Mouse (Mus musculus) kidney, embryonic 15.5 days (tissue): ENCODE measurements at regions not wholly inside any gene's neighbourhood (a gene's known extent, or its start where the extent isn't known, plus 50 kb on each side); places are given as distances from the start of the nearest gene placed in this dataset.

Experiments used
- ATAC-seq: fragments of 200-750 bp; cut with Nextera tagmentation; replicated peaks from 2 replicates; pipeline ENCODE4 v1.8.0; 2017; ENCODE audit warnings: moderate TSS enrichment; ENCODE audit not compliant: low FRiP score
- H3K27ac ChIP-seq: fragments of 300-500 bp; sonication (generic); 2 replicates; pipeline ENCODE4 v1.5.1; 2015; ENCODE audit warnings: mild to moderate bottlenecking, inconsistent platforms
- H3K27me3 ChIP-seq: fragments of 300-500 bp; sonication (generic); 2 replicates; pipeline ENCODE4 v1.6.1; 2015; ENCODE audit warnings: inconsistent platforms
- H3K36me3 ChIP-seq: fragments of 300-500 bp; sonication (generic); 2 replicates; pipeline ENCODE4 v1.6.1; 2015; ENCODE audit warnings: inconsistent platforms
- H3K4me1 ChIP-seq: fragments of 300-500 bp; sonication (generic); 2 replicates; pipeline ENCODE4 v1.6.1; 2015; ENCODE audit warnings: inconsistent platforms
- H3K4me2 ChIP-seq: fragments of 300-500 bp; sonication (generic); 2 replicates; pipeline ENCODE4 v1.6.1; 2015; ENCODE audit warnings: moderate library complexity, mild to moderate bottlenecking, inconsistent platforms
- H3K4me3 ChIP-seq: fragments of 300-500 bp; sonication (generic); replicated peaks from 2 replicates; pipeline ENCODE4 v1.5.1; 2015; ENCODE audit warnings: mild to moderate bottlenecking, inconsistent platforms
- H3K9ac ChIP-seq: fragments of 300-500 bp; sonication (generic); 2 replicates; pipeline ENCODE4 v1.6.1; 2015; ENCODE audit warnings: mild to moderate bottlenecking, inconsistent platforms
- H3K9me3 ChIP-seq: fragments of 300-500 bp; sonication (generic); replicated peaks from 2 replicates; pipeline ENCODE4 v1.6.1; 2016; ENCODE audit warnings: inconsistent platforms
- WGBS: fragments of 180-500 bp; shearing (Covaris S2); methylation state at CpG from one replicate; pipeline ENCODE4 v1.1.7; 2015; ENCODE audit warnings: mixed read lengths; 5-methylcytosine and 5-hydroxymethylcytosine counted together

DNA sequence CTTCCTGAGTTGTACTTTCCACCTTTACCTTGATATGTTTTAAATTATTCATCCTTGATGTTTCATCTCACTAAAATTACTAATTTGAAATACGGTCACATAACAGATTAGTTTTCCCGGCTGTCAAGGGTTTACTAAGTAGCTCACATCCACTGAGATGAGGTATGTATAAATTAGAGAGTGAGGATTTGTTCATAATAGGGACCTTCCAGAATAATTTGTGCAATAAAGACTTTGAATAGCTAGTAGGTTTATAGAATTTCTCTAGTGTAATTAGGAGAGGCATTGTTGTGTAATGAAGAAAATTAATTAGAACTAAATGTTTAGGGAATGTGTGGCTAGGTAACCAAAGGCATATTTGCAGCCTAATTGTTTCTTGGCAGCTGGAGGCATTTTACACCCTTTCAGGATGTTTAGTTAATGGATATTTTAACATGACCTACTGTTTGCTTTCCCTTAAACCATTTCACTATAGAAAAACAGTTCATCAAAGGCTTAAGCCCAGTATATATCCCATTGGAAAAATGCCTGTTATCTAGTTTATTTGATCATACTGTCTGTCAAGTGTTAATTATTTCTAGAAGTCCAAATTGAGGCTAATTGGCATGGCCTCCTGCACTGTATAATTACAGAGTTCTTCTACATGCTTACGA lies 70.8 kb downstream of the Mat2b start:
- Histone ChIP-seq H3K9me3 (no peaks in the 10 kb centered on the region), H3K4me3 (no peak overlapping the region), H3K4me2 (no peak overlapping the region), H3K27me3 (no peaks in the 10 kb centered on the region), H3K27ac (no peak overlapping the region), H3K36me3 (no peaks in the 10 kb centered on the region), H3K4me1 (no peaks in the 10 kb centered on the region), H3K9ac (no peak overlapping the region)
- ATAC-seq: no peak
- 93% methylated on average over 3 of the region's 3 CpGs for WGBS

DNA sequence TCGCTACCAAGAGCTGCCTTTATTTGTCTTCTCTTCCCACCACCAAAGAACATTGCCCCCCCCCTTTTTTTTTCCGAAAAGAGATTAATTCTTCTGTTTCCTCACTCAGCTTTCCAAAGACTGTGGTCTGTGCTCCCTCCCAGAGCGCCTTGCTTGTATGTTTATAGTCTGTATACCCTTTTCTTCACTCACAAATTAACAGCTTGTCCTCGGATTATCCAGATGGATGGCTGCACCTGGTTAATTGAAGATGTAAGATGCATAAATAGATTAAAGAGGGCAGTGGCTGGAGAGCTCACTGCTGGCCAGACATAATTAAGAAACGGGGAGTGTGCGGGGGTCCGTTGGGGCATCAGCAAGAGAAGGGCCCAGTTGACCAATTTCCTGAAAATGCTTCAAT lies 75.0 kb downstream of the Mat2b start:
- ATAC-seq: no peak
- Histone ChIP-seq H3K36me3 (no peaks in the 10 kb centered on the region), H3K4me3 (no peak overlapping the region), H3K4me1 (no peaks in the 10 kb centered on the region), H3K27ac (no peak overlapping the region), H3K27me3 (no peaks in the 10 kb centered on the region), H3K9ac (no peak overlapping the region), H3K4me2 (no peak overlapping the region), H3K9me3 (no peaks in the 10 kb centered on the region)
- WGBS: 59% methylated on average over 7 of the region's 7 CpGs

DNA sequence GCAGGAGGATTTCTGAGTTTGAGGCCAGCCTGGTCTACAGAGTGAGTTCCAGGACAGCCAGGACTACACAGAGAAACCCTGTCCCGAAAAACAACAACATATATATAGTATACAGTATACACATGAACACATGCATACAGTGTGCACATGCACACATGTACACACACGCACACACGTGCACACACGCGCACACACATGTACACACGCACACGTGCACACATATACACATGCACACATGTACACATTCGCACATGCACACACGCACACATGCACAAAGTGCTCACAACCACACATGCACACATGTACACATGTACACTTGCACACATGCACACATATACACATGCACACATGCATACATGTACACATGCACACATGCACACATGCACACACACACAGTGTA lies 92.0 kb downstream of the Mat2b start:
- no peak overlapping the region for H3K4me2 ChIP-seq

DNA sequence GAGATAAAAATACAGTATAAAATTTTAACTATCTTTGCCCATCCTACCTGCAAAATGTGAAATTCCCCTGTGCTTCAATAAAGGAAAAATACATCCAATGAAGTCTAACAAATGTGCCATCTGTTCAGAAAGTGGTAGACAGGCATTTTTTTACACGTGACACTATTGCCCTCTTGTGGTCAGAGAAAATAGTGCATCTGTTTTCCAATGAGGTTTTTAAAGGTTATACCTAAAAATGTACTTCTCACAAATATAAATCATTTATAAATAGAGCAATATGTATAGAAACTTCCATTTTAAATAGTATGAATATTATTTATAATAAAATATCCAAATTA lies 93.5 kb downstream of the Mat2b start:
- H3K27ac ChIP-seq: no peak overlapping the region
- no peak overlapping the region for H3K9ac ChIP-seq
- 0 out of 2 replicates have a peak, but pooled peaks cover 3% of the 10 kb centered on the region for H3K9me3 ChIP-seq
- 0% methylated on average over 1 of the region's 1 CpGs for WGBS
- H3K4me1 ChIP-seq: peaks cover 9% of the 10 kb centered on the region
- H3K4me3 ChIP-seq: no peak overlapping the region
- H3K4me2 ChIP-seq: no peak overlapping the region
- no peaks in the 10 kb centered on the region for H3K27me3 ChIP-seq
- no peak for ATAC-seq
- no peaks in the 10 kb centered on the region for H3K36me3 ChIP-seq

More for the DNA sequence above, 92.0 kb downstream of the Mat2b start:
- Histone ChIP-seq H3K27me3 (no peaks in the 10 kb centered on the region), H3K27ac (no peak overlapping the region), H3K9ac (no peak overlapping the region), H3K9me3 (0 out of 2 replicates have a peak, but pooled peaks cover 3% of the 10 kb centered on the region), H3K36me3 (no peaks in the 10 kb centered on the region), H3K4me1 (peaks cover 9% of the 10 kb centered on the region), H3K4me3 (no peak overlapping the region)
- 96% methylated on average over 9 of the region's 9 CpGs for WGBS
- ATAC-seq: no peak

DNA sequence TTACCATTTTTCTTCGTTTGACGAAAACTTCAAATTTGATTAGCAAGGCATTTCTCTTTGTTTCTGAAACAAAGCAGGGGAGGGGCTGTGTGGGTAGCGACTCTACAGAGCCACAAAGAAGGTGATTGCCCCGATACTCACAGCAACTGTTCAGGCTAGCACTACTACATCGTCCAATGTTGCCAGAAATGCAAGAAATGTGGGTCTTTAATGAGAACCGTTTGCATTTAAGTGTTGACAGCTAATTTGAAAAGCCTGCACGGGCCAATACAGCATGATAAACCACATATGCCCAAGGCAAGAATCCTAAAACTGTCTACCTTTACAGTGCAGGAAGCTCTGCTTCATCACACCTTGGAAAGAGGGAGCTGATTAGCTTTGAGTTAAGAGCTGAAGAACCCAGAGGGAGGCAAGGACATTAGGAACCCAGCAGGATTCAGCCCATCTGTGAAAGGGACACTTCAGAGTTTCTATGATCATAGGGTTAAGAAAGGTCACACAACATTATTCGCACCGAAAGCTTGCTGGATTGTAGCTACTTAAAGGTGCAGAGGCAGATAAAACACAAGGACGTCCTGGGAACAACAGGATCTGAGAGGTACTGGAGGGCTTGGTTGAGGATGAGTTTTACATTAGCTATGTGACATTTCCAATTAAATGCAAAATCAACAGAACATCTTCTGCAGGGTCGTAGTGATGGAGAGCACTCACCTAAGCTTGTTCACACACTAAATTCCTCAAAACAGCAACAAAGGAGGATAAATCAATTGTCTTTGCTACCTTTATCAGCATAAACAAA lies 94.0 kb downstream of the Mat2b start:
- no peak overlapping the region for H3K9ac ChIP-seq
- no peaks in the 10 kb centered on the region for H3K27me3 ChIP-seq
- 0 out of 2 replicates have a peak, but pooled peaks cover 3% of the 10 kb centered on the region for H3K9me3 ChIP-seq
- no peak overlapping the region for H3K4me2 ChIP-seq
- no peak overlapping the region for H3K4me3 ChIP-seq
- no peaks in the 10 kb centered on the region for H3K36me3 ChIP-seq
- H3K4me1 ChIP-seq: peaks cover 9% of the 10 kb centered on the region
- ATAC-seq: no peak
- no peak overlapping the region for H3K27ac ChIP-seq
- WGBS: 36% methylated on average over 11 of the region's 11 CpGs

DNA sequence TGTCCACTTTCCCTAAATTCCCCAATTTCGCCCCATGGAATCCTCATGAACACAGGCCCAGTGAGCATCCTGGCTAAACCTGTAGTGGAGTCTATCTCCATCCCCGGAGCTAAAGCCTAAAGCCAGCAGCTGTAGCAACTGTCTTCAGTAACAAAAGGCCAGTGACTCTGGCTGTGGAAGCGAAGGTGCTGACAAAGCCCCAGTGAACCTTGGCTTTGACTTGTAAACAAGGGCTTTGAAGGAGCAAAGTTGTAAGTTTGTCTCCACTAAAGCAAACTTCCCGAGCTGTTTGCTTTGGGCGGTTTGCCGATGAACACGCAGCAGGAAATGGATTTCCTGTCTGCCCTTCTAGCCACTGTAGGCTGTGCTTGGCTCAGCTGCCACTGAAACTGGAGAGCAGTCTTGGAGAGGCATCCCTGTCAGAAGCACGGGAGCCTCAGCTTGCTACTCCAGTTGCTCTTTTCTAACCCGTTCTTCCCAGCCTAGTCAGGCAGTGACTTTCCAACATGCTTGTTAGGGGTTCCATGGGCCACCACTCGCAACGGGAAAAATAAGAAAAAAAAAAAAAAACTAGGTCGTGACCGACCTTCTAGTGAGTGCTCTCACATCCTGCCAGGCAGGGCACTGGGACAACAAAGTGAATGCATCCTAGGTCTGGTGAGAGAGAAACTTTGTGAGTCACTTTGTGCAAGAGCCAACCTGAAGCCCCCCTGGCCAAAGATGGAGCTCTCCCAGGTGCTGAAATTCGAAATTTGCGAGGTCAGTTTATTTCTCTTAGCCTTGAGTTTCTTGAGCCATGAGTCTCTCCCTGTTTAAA lies 94.8 kb downstream of the Mat2b start:
- WGBS: 8% methylated on average over 15 of the region's 15 CpGs
- peak overlapping the region; percentile 12 for H3K4me2 ChIP-seq
- peaks cover 9% of the 10 kb centered on the region for H3K4me1 ChIP-seq
- H3K27me3 ChIP-seq: no peaks in the 10 kb centered on the region
- H3K9me3 ChIP-seq: 0 out of 2 replicates have a peak, but pooled peaks cover 3% of the 10 kb centered on the region
- H3K9ac ChIP-seq: no peak overlapping the region
- no peaks in the 10 kb centered on the region for H3K36me3 ChIP-seq
- no peak overlapping the region for H3K27ac ChIP-seq
- ATAC-seq: 0 out of 2 replicates have a peak, but pooled peaks have one; percentile 46
- H3K4me3 ChIP-seq: no peak overlapping the region

DNA sequence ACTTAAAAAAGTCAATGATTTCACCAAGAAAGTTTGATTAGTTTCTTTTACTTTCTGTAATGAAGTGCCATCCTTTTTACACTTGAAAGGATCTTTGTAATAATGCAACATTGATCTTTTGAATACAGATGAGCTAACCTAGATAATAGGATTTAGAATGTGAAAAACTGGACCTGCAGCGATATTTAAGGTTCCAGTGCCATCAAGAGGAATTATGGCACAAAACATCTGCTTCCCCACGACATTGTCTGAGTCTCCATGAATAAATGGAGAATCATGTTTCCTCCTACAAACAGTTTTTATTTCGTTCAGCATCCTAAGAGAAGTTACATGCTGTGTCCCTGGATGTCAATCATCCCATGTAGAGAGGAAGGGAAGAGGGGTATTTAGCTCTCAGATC lies 98.7 kb downstream of the Mat2b start:
- ATAC-seq: no peak
- 44% methylated on average over 3 of the region's 3 CpGs for WGBS

DNA sequence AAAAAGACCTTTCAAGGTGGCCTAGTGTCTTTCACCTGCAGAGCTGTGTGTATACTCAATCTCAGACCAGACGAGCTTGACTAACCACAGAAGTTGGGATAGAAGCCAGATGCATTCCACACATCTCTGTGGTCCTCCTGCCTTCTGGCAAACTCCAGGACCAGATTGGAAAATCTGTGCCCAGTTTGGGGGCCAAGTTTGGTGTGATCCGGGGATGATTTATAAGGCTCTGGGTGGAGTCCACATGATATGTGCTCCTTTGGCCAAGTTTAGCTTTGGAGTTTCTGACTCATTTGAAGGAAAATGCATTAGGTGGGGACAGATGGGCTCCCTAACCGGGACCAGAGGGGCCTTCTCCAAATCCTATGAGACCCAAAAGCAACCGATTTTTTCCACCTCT lies 102.9 kb downstream of the Mat2b start:
- H3K27me3 ChIP-seq: no peaks in the 10 kb centered on the region
- WGBS: 81% methylated on average over 4 of the region's 4 CpGs
- H3K27ac ChIP-seq: no peak overlapping the region
- no peak overlapping the region for H3K4me3 ChIP-seq
- no peaks in the 10 kb centered on the region for H3K9me3 ChIP-seq
- no peak overlapping the region for H3K4me2 ChIP-seq
- no peak overlapping the region for H3K9ac ChIP-seq
- no peak for ATAC-seq
- no peaks in the 10 kb centered on the region for H3K4me1 ChIP-seq
- H3K36me3 ChIP-seq: no peaks in the 10 kb centered on the region

More for the DNA sequence above, 98.7 kb downstream of the Mat2b start:
- H3K4me2 ChIP-seq: no peak overlapping the region
- H3K9me3 ChIP-seq: no peaks in the 10 kb centered on the region
- no peak overlapping the region for H3K27ac ChIP-seq
- H3K36me3 ChIP-seq: no peaks in the 10 kb centered on the region
- no peaks in the 10 kb centered on the region for H3K27me3 ChIP-seq
- no peak overlapping the region for H3K4me3 ChIP-seq
- H3K9ac ChIP-seq: no peak overlapping the region
- peaks cover 9% of the 10 kb centered on the region for H3K4me1 ChIP-seq

DNA sequence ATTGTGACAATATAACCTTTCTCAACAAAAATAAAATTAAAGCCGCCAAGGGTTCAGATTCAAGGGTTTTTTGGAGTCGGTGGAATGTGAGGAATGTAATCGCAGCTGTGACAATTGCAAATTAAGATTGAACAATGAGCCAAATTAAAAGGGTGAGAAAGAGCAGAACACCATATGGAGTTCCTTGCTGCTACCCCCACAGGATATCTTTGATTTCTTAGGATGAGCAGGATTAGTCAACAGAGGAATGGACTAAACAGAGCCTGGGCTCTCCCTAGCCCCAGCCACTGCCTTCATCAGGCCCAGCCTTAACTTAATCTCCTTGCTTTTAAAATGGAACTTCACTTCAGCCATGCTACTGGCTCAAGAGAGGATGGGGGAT lies 121.3 kb downstream of the Mat2b start:
- WGBS: 37% methylated on average over 3 of the region's 3 CpGs
- H3K9ac ChIP-seq: no peak overlapping the region
- H3K4me1 ChIP-seq: peaks cover 8% of the 10 kb centered on the region
- H3K4me3 ChIP-seq: no peak overlapping the region
- ATAC-seq: no peak
- H3K9me3 ChIP-seq: no peaks in the 10 kb centered on the region
- no peaks in the 10 kb centered on the region for H3K27me3 ChIP-seq
- H3K27ac ChIP-seq: no peak overlapping the region
- H3K4me2 ChIP-seq: no peak overlapping the region
- no peaks in the 10 kb centered on the region for H3K36me3 ChIP-seq

DNA sequence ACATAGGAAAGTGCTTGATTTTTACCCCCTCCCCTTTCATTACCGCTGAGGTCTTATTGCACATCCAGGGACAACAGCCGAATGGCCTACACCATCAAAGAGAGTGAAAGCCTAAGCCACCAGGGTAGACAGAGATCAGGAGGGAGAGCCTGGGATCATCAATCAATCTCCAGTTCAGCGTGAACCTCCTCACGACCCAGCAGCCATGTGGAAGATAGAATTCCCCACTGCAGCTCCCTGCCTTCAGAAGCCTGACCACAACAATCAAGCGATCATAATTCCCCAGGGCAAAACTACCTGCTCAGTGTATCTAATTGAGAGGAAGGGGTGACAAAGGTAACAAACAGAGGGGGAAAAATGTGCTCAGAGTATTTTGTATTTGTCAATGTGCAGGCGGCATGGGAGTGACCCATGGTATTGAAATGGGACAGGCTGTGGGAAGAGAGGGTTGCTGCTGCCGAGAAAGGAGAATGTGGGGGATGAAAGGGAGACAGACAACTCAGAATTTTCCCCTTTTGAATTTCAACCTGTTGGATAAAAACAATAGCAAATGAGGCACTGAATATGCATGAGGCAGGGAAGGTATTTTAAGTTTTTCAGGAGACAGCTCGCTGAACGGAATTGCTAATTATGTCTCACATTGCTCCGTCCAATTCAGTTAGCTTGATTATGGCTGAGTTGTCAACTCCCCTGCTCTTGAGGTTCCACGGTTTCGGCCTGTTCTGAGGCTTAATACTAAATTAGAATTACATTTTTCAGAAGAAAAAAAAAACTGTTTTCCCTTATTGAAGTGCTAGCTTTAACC lies 121.8 kb downstream of the Mat2b start:
- no peaks in the 10 kb centered on the region for H3K36me3 ChIP-seq
- no peak overlapping the region for H3K4me3 ChIP-seq
- no peak overlapping the region for H3K9ac ChIP-seq
- H3K27me3 ChIP-seq: no peaks in the 10 kb centered on the region
- no peak overlapping the region for H3K4me2 ChIP-seq
- ATAC-seq: peak; percentile 77
- 15% methylated on average over 12 of the region's 12 CpGs for WGBS
- H3K9me3 ChIP-seq: no peaks in the 10 kb centered on the region
- peaks cover 8% of the 10 kb centered on the region for H3K4me1 ChIP-seq
- no peak overlapping the region for H3K27ac ChIP-seq

DNA sequence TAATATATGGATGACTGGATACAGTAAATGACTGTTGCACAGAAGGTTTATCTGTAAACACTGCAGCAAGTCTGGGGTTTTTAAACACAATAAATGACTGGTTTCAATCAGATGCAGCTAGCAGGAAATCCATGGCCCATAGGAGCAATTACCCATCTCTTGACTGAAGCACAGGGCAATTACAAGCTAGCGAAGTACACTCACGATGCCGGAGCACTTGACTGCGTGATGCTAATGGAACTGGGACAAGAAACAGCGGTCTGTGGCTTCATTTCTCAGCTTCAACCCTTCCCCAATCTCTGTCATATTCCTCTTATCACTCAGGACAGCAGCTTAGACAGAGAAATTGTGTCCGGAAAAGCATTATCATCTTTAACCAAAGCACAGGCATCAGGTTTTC lies 132.1 kb downstream of the Mat2b start:
- H3K4me2 ChIP-seq: no peak overlapping the region
- no peaks in the 10 kb centered on the region for H3K36me3 ChIP-seq
- H3K27me3 ChIP-seq: no peaks in the 10 kb centered on the region
- H3K9ac ChIP-seq: no peak overlapping the region
- no peak for ATAC-seq
- no peaks in the 10 kb centered on the region for H3K4me1 ChIP-seq
- no peak overlapping the region for H3K4me3 ChIP-seq
- H3K27ac ChIP-seq: no peak overlapping the region
- H3K9me3 ChIP-seq: no peaks in the 10 kb centered on the region
- 71% methylated on average over 6 of the region's 6 CpGs for WGBS
